Mouse (Mus musculus) hematopoietic multipotent progenitor cell, adult 10-12 weeks (in vitro differentiated cells): Measurements from ENCODE around the gene Cd93. TPM values are rescaled to one million over a fixed set of nuclear protein-coding genes. Genes with fewer than 3 reads are reported as not detected.

ENCODE experiments used
- polyA plus RNA-seq: library from polyadenylated mRNA; stranded (reverse); fragments of >175 nt; gene quantifications from 2 replicates; pipeline ENCODE4 v1.2.3, GENCODE M21; 2012; ENCODE audit warnings: low replicate concordance

Cd93 gene
- 1.1 and 2.6 TPM in 2 replicates for polyA plus RNA-seq

GRCm38 (mm10) chr2:148443249-148443958, at the start of gene Cd93:
Gene Cd93, minus strand, starts transcription at chr2:148443563.

GRCm38 (mm10) chr2:148407870-148408760, 35.2 kb downstream of the Cd93 start, which contains the start of gene Thbd:
Gene Thbd, minus strand, starts transcription at chr2:148408188.

GRCm38 (mm10) chr2:148395131-148396051, 48.0 kb downstream of the Cd93 start, which contains the start of gene Sstr4:
Gene Sstr4, plus strand, starts transcription at chr2:148395344.

Other genes starting within 250 kb of the Cd93 start
- 0.66 and 0.78 TPM in 2 replicates for gene Sstr4, start 48.2 kb downstream of the Cd93 start, polyA plus RNA-seq
- gene Thbd, start 35.4 kb downstream of the Cd93 start, polyA plus RNA-seq, result 2.0 and 3.1 TPM in 2 replicates
- gene Nxt1, start 229.0 kb upstream of the Cd93 start, polyA plus RNA-seq, result 18.2 and 18.4 TPM in 2 replicates
- 6.3 and 9.9 TPM in 2 replicates for gene Gzf1, start 237.5 kb upstream of the Cd93 start, polyA plus RNA-seq